Mouse (Mus musculus) ES-E14 (cell line): ENCODE measurements around the gene Mgmt.
A peak's percentile ranks its signal among the peaks of the same experiment; 100 is the strongest.

Experiments used
- CHD2 ChIP-seq: IDR thresholded peaks from 2 replicates; pipeline ENCODE4 v1.6.1; 2014; ENCODE audit warnings: mild to moderate bottlenecking, low read depth, low read length, inconsistent platforms
- HCFC1 ChIP-seq: IDR thresholded peaks from 2 replicates; pipeline ENCODE4 v1.6.1; 2012; ENCODE audit warnings: low read length, inconsistent platforms, borderline replicate concordance; ENCODE audit not compliant: insufficient read depth
- MAFK ChIP-seq: IDR thresholded peaks from 2 replicates; pipeline ENCODE4 v1.6.1; 2014; ENCODE audit warnings: mild to moderate bottlenecking, low read depth, low read length, inconsistent platforms; ENCODE audit not compliant: insufficient read depth
- ZNF384 ChIP-seq: IDR thresholded peaks from 2 replicates; pipeline ENCODE4 v1.6.1; 2012; ENCODE audit warnings: low read depth, low read length, inconsistent platforms

DNA sequence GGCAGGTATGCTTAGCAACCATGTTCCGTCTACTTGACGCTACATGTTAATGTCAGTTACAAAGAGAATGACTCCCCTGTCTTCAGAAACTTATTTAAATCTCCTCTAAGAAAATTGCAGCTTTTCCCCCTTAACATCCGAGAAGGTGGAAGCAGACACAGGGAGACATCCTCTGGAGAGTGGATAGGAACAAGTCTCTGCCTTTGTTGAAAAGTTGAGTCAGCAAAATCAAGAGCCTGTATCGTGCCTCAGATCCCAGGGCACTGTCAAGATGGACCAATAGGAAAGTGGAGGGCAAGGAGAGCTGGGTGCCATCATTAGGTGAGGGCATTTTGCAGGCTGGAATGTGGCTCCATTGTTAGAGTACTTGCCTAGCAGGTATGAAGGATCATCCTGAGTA is 172.6 kb downstream of the Mgmt start:
- TF ChIP-seq ZNF384 (no peak), CHD2 (no peak), MAFK (peak; percentile 61), HCFC1 (no peak)
